Mouse (Mus musculus): Measurements from ENCODE around the gene Meis1. TPM values are rescaled to one million over a fixed set of nuclear protein-coding genes. Genes with fewer than 3 reads are reported as not detected.
A peak's percentile ranks its signal among the peaks of the same experiment; 100 is the strongest.

Gene Meis1
- total RNA-seq, 4 experiments from 2014 or later = 47.3 to 67.8 (median 55.1) TPM

GRCm38 (mm10) chr11:18947434-18947833 is 71.4 kb downstream of the Meis1 start:
- DNase-seq = no peak

GRCm38 (mm10) chr11:18945778-18946177 is 73.0 kb downstream of the Meis1 start:
- DNase-seq = no peak

GRCm38 (mm10) chr11:18944972-18945625 is 73.7 kb downstream of the Meis1 start:
- DNase-seq = no peak

DNA sequence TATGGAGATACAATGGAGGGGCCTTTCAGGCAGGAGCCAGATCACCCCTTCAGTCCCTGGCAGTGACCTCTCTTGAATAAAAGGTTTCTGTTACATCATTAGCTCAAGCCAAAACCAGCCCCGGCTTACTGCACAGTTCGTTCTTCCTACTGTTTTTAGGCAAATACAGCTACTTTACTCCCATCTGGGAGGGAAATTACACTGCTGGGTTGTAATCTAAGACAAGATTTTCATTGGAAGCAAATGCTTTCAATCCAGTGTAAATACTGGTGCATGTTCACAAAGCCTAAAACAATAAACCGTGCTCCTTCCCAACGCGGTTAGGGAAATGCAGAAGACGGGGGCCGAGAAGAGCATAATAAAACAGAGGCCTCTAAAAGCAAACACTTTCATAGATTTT is 74.6 kb downstream of the Meis1 start:
- no peak for DNase-seq

- DNase-seq = no peak
Measured at GRCm38 (mm10) chr11:18942990-18943389, 75.8 kb downstream of the Meis1 start.

GRCm38 (mm10) chr11:18940916-18941315 is 77.9 kb downstream of the Meis1 start:
- DNase-seq = no peak

- DNase-seq = no peak
Measured at GRCm38 (mm10) chr11:18934921-18935320, 83.9 kb downstream of the Meis1 start.

DNA sequence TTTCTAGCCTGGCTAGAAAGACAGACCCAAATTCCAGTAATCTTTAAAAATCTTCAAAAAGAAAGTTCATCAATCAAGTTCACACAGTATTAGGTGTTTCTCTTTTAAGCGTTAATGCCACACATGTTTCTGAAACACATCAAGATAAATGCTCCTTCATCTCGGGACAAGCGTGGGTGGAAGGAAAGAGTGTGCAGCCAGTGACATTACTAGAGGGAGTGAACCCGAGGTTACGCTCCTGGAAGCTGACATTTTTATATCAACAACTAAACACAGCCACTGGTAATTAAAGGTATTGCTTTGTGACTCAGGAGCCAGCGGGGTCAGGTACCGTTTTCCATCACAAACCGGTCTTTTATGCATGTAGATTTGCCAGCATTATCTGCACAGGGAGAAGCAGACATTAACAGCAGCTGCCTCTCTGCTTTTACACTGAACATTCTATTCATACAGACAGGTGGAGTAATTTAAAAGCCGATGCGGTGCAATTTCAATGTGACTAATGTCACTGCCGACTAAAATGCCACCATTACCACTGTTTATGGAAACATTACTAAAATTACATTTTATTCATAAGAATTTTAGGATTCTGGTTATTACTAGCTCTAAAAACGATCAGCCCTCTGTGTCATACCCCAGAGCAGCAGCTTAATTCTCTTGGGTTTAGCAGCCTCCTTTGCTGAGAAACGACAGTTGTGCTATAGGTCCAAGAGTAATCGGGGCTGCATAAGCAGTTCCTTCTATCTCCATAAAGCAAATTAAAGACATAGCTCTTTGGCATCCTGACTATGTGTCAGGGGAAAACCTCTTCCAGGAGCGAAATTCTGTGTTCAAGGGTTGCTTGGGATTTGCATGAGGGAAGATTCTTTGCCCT is 87.5 kb downstream of the Meis1 start:
- DNase-seq = no peak

DNA sequence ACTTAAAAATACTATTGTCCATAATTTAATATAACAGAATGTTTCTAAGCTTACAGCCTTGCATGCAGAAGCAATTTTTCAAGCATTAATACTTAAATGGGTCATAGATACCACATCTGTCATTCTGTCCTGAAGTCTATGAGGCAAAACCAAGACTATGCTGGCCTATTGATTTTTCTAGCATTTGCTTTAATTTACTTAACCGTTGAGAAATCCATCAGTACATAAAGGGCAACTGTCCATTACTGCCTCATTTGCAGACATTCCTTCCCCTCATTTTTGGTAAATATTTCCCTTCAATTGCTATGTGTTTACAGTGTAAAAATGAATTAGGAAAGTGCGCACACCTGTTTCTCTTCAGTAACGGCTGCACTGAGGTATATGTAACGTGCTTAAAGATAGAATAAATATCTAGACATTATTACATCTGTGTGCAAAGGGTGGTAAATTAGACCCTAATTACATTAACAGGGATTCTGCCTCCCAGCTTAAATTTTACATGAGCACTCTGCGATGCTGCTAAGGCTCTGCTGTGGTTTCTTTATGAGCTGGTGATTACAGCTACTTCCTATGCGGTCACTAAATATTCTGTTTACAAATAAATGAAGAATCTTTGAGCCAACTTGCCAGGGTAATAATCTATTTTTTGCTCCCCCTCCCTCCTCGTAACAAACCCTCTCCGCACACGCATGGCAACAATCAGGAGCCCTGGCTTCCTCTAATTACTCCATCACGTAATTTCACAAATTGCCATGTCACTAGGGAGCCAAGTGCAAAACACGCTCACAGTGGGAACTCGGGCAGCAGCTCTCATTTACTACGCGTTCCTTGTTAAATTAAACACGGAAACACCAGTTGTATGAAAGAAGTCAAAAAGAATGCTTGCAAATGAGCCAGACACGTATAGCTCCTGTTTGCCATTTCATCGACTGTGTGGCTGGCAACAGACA is 88.7 kb downstream of the Meis1 start:
- DNase-seq = no peak

DNA sequence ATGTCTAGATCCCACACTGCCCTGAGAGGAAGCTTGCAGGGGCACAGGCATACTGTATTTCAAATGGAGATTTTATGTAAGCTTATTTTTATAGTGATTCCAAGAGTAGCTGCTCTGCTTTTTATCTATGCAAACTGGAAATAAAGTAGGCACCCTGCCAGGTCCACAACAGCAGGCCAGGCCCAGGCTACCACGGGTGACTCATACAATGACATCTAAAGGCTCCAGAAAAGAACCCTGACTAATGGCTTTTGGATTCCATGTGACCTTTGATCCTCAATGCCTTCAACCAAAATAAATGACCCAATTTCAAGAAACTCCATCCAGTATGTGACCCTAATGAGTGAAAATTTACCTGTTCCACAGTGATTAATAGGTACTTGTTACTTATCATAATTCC is 91.4 kb downstream of the Meis1 start:
- peak; percentile 81 for DNase-seq

GRCm38 (mm10) chr11:18926798-18927197 is 92.0 kb downstream of the Meis1 start:
- DNase-seq = no peak

GRCm38 (mm10) chr11:18924583-18925334 is 94.0 kb downstream of the Meis1 start:
- DNase-seq = no peak

GRCm38 (mm10) chr11:18923274-18923673 is 95.5 kb downstream of the Meis1 start:
- DNase-seq = no peak

DNA sequence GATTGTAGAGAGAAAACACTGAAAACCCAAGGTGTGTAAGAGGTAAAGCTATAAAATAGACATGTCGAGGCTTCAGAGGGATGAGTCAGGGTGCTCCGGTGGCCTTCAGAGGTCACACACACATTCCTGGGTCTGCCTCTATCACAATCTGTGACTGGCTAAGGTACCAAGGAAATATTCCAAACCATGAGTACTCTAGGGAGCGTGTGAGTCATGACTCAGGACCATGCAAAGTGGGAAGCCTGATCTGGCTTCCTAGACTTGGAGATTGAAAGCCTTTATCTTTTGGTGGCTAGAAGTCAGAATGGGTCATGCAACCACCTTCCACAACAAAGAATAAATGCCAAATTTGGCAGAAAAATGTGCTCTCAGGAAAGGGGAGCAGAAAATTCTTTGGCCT is 98.1 kb downstream of the Meis1 start:
- no peak for DNase-seq

- no peak for DNase-seq
Measured at GRCm38 (mm10) chr11:18919162-18919762, 99.5 kb downstream of the Meis1 start.

DNA sequence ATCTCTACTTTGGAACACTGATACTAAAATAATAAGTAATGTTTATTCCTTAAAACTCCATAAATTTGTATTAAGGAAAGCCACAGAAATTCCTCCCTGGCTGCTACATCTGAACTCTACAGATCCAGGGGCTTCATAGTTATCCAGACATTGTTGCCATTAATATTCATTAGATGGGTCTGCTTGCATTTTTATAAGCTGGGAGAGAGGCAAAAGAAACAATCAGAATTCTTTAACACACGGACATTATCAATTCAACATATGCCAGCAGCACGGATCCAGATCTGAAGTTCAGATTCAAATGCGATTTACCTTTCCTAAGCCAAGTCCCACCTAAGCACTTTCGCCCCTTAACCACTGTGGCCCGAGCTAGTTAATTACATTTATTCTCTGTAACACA is 100.9 kb downstream of the Meis1 start:
- no peak for DNase-seq

DNA sequence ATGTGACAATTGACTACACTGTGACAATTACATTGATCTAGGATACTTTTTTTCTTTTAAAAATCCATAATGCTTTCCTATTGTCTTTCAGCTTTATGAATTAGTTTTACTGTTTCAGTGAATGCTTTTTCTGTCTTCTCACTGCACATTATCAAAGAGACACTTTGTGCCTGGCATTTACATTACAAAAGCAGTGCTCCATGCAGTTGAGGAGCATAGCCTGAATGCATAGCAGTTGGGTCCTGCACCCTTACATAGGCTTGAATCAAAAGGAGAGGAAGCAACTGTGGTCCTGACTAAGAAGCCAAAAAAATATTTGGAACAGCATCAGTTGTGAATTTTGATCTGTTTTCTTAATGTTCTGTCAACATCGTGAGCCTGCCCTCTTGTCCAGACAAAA is 105.5 kb downstream of the Meis1 start:
- no peak for DNase-seq

- no peak for DNase-seq
Measured at GRCm38 (mm10) chr11:18912311-18913019, 106.3 kb downstream of the Meis1 start.

DNA sequence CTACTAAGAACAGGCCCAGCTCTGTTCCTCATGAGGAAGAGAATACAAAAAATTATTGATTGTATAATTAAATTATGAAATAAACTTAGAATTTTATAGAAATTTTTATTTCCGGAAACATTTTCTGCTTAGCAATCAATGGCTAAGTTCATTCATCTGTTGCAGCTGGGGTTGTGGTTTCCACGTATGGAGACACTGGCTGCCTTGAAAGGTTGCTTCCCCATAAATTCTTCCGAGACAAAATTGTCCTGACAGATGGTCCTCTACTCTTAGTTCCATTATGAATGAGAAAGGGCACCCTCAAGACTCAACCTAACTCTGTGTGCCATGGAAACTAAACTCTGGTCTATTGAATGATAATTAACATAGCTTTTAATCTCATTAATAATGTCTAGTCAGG is 111.9 kb downstream of the Meis1 start:
- DNase-seq = no peak

DNA sequence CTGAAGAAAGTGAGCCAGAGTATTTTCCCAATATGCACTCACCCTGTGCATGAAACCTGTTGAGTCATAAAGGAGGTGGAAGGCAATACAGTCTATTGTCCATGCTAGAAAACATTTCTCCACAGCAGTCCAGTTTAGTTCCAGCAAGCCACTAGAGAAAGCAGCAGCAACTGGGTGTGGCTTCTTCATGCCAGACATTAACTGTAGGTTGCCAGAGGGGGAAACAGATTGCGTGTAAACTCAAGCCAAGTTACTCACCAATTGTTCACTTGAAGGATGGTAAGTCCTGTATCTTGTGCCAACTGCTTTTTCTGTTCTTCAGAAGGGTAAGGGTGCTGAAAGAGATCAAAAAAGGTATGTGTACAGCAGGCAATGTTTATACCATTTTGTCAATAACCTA is 113.4 kb downstream of the Meis1 start:
- no peak for DNase-seq

DNA sequence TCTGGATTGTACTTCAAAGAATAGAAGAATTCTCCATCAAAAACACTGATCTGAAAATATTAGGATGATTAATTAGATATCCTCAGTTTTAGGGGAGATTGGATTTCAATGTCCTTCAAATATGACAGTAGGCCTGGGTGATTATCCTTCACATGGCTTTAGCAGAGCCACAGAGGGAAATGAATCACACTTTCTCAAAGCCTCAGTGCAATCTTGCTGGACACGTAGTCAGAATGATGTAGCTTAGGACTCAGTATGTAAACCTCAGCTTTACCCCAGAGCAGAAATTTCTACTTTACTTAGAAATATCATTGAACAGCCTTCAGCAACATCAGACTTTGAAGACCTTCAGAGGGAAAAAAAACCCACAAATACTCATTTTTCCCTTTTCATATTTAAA is 113.9 kb downstream of the Meis1 start:
- DNase-seq = no peak

Measured in adrenal gland, adult 8-10 months (tissue).